Mouse (Mus musculus) adrenal gland, postnatal 4 days (tissue): Measurements from ENCODE around the gene Tlcd1. TPM values are rescaled to one million over a fixed set of nuclear protein-coding genes. Genes with fewer than 3 reads are reported as not detected.

Experiments used
- DNase-seq, 2 experiments: peaks; one replicate each; pipeline ENCODE4 v3.0.0; 2021 to 2022; ENCODE audit warnings: low spot score in 2 of 2, mixed read lengths in 2 of 2
- total RNA-seq, 2 experiments: library from RNA; stranded (reverse); gene quantifications; 2 replicates each; pipeline ENCODE4 v1.2.3; 2021

Gene Tlcd1
- total RNA-seq, 2 experiments from 2014 or later: 45.2 to 46.9 TPM

DNA sequence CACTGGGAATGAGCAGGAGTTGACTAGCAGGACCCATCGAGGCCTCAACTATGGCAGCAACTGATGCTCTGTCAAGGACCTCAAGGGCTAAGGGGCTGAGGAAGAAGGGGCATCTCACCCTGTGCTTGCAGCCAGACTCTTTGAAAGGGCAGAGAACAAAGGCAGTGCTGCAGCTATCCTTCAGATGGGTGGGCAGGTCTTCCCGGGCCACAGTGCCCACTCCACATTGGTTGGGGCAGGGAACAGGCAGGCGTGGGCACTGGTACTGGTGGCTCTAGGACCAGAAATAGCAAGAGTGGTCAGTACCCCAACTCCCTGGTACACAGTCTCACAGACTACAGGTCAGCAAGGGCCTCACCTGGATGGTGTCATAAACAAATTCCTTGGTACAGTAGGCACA lies 15.8 kb upstream of the Tlcd1 start:
- no peak for DNase-seq

DNA sequence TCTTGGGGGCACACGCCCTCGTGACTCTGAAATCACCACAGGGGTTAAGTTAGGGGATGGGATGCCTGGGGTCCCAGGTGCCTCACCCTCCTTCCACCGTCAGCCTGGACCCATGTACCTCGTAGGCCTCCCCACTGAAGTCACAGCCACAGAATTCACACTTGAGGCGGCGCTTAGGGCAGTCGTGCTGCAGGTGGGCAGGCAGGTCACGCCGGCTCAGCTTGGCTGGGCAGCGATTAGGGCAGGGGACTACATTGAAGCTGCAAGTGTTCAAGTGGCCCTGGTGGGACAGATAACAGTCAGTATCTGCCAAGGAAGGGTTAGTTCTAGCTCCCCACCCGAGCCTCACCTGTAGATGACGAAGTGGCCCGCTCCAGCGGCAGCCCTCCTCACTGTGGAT lies 15.3 kb upstream of the Tlcd1 start:
- DNase-seq: no peak

DNA sequence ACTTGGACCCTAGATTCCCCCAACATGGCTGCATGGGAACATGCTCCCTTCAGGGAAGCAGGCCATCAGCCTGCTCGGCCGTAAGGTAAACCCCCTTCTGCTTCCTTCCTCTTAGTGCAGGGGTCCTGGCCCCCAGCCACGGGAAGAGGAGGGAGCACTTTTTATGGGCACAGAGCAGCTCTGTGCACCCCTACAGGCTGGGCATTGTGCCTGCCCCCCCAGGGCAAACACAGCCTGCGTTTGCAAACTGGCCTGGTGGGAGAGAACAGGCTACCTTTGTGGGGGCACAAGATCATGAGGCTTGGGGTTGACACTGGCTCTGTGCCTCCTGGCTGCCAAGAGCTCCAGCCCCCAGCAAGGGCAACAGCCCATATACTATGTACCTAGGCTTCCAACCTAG lies 14.5 kb upstream of the Tlcd1 start:
- DNase-seq: no peak

DNA sequence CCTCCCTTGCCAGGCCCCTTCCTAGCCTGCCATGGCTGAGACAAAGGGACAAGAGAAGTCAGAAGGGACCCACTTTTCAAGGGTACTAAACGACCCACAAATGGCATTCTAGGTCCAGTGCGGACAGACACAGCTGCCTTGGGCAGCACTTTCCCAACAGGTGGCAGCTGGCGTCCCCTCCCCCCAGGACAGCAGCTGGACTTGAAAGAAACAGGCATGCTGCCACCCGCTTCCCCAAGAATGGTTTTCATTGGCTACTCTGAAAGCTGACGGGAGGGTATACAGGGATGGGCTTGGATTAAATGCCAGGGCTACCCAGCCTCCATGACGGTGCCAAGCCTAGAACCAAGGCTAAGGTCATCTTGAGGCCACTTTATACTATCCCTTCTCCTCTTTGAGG lies 14.0 kb upstream of the Tlcd1 start:
- DNase-seq: no peak

DNA sequence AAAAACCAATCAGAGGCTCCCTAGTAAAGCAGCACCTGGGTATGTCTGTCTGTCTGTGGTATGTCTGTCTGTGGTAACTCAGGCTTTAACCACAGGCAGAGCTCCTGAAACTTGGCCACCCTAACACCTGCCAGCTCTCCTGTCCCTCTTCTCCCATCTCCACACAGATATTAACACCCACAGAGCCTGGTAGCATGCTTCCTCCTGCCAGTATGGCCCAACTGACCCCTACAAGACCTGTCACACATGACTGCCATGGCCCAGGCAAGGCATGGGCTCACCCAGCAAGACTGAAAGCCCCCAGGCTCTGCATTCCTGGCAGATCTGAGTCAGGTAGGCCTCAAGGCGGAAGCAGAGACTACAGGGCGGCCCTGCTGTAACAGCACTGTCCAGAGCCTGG lies 13.5 kb upstream of the Tlcd1 start:
- no peak for DNase-seq

DNA sequence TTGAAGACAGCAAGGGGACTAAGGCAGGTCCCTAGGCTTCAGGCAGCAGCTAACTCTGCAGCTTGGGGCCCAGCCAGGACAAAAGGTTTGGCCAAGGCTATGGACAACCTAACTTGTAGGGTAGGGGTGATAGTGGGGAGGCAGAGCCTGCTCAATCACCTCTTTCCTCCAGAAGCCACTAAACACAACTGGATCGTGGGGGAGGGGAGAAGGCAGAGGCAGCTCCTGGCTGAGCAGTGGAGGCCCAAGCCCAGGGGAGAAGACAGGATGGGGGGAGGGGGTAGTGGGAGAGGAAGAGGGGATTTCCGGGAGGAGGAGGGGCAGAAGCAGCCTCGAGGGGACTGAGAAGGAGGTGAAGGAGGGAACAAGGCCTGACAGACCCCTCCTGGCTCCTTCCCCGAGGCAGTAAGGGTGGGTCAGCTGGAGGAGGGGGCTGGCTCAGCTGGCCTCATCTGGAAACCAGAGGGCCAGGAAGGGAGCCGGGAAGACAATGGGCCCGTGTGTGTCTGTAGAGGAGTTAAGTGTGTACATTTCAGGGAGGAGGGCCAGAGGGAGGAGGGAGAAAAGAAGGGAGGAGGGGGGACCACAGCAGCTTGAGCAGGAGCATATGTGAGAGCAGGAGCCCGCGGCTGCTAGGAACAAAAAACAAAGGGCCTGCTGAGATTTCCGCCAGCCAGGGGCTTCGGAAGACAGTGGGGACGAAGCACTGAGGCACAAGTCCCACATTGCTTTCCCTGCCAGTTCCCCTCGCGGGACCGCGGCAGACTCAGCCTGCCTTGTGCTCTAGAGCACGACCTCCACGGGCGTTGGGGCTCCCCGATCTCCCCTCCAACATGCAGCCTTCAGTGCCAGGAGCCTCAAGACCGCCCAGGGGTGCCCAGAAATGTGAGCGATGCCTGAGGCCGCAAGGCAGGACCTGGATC lies 12.6 kb upstream of the Tlcd1 start:
- DNase-seq: no peak

DNA sequence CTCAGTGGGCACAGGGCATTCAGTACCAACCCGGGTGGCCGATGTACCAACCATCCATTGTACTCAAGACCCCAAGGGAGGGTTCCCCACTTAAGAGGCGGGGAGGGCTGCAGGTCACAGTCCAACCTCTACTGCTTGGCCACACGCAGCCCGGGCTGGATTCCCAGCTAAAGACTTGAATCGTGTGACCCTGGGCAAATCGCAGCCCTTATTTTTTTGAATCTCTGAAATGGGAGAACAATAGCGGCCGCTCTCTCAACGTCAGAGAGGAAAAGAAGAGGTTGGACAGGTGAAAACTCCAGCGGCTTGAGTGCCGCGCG lies 11.9 kb upstream of the Tlcd1 start:
- no peak for DNase-seq

DNA sequence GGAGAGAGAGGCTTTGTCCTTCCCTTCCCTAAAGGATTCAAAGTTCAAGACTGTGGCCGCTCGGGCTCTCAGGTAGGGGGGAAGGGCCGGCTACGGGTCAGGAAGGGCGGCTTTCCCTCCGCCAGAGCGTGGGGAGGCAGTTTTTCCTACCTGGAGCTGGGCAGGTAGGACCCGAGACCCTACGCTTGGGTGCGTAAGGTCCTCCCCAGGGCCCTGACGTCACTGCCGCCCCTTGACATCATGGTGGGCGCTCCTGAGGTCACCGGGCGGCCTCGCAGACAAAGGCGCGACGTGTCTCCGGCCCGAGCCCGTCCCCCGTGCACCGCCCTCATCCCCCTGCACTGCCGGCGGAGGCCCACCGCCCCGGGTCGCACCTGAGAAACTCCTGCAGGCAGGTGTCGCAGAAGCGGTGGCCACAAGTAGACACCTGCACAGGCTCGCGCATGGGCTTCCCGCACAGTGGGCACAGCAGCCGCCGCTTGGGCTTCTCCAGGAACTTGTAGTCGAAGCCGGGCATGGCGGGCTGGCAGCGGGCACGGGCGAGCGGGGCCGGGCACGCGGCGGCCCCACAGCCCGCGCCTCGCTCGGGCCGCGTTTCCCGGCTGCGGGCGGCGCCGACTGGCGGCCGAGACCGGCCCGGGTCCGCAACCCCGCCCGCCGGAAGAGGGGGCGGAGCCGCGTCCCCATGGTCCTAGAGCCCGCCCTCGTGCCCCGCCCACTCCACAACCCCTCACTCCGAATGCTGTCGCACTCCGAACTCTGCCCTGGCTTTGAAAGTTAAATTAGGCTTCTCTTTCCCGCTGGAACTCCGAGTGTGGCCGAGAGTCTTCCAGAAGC lies 11.4 kb upstream of the Tlcd1 start, which contains the start of gene Traf4:
Traf4 (minus strand) TSS at position 666 of the 837 bp plus-strand sequence.
- peak; percentile 54 to 62 for DNase-seq

DNA sequence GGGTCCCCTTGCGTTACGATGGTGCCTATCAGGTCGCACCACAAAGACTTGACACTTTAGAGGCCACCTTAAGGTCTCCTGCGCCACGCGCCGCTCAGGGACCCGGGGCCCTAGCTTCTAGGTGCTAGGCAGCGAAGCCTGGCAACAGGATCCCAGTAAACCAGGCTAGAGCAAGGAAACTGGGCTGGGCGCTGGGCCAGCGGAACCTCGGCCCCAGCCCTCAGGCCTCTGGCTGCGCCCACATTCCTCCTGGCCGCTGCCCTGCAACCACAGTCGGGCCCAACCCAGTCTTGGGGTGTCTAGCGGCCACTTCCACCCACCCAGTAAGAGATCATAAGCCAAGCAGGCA lies 10.8 kb upstream of the Tlcd1 start:
- DNase-seq: no peak

DNA sequence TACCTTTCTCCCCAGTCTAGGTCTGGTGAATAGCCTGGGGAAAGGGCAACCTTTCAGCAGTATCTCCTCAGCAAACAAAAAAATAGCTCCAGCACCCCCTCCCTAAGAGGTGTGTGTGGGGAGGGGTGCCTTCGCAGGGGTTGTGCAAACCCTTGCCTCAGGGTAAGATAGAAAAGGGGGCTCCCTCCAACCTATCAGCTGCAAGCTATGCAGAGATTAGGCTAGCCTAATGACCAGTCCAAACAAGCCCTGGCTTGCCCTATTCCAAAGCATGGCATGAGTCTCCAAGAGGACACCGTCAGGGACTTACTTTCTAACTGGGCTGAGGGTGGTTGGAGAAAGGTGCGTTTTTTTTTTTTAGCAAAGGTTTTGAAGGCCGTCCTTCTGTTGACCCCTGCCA lies 10.3 kb upstream of the Tlcd1 start:
- DNase-seq: no peak

DNA sequence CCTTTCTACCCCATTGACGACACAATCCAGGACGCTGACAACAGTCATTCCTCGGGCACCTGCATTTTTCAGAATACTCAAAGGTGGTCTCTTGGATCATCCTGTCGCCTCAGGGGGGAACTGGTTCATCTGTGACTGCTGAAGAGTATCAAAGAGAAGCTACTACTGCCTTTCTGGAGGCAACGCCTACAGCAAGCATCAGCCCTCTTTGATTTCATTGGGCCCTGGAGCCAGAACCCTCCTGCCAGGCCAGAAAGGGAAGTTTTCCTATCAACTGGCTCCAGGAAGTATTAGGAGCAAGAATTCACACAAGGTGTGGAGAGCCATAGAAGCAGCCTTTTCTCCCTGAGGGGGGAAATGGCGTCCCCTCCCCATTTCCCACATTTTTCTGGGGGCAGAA lies 9.9 kb upstream of the Tlcd1 start:
- no peak for DNase-seq

DNA sequence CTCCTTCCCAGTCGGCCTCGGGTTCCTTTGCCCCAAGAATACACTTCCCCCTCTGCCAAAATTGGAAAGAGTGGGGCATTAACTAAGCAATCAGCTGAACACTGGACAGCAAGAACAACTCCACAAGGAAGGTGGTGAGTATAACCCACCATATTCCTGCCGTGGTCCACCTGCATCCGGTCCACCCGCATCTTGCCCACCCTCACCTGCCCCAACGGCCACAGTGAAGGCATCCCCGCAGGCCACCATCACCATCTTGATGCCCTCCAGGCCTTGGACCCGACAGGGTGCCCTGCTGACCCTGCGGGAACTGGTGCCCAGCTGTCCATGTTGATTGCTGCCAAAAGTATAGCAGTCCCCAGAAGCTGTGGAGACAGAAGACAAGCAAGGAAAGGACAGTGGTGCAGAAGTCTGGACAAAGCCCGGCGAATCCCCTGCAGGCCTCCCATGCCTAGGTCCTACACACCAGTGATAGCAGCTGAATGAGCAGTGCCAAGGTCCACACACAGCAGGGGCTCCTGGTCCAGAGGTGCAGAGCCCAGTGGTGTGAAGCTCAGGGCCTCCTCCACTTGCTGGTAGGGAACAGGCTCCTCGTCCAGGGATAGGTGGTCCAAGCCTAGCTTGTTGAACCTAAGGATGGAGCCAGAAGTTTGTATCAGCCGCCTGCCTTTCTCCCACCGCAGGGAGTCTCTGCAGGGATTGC lies 9.1 kb upstream of the Tlcd1 start:
- DNase-seq: no peak

DNA sequence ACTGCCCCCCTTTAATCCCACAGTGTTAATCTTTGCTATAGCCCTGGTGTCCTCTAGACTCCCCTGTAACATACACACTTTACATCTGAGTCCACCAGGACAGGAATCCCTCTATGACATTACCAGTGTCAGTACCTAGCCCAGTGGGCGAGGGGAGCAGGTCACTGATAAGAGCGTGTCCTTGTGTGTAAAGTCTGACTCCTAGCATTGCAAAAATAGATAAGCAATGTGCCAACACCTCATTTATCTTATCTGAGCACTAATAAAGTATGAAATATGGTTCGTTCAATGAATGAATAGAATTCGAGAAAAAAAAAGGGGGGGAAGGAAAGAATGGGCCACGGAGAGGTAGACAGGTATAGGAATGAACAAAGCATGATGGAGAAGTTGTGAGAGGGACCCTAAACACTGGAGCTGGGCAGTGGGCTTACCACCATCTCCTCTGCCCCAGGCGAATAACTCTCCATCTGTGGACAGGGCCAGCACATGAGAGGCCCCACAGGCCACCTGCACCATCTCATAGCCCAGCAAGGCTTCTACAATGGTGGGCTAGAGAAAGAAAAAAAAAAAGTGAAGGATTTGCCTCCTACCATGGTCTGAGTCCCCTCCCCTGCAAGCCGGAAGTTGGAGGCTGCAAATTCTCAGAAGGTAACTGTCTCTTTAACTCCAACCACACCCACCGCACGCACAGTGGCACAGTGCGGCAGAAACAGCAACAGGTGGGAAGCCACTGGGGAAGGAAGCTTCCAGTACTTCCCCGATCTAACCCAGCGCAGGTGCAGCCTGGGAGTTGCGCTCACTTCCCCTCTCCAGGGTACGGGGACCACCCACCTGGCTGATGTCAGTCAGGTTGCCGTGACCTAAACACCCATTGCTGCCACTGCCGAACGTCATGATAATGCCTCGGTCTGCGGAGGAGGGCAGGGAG lies 7.7 kb upstream of the Tlcd1 start:
- DNase-seq: no peak

DNA sequence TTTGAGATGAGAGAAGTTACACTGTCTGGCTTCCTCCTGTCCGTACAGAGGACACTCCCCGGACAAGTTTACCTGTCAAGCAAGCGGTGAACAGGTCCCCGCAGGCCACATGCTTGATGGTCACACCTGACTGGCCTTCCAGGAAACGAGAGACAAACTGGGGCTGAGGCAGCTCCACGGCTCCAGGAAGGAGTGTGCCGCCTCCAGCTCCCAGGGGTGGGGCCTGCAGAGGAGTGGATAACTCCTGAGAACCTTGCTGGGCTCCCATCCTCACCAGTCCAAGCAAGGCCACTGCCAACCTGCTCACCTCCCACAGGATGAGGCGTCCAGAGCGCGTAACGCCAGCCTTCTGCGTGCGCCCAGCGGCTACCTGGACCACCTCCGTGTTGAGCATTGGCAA lies 6.2 kb upstream of the Tlcd1 start:
- no peak for DNase-seq

DNA sequence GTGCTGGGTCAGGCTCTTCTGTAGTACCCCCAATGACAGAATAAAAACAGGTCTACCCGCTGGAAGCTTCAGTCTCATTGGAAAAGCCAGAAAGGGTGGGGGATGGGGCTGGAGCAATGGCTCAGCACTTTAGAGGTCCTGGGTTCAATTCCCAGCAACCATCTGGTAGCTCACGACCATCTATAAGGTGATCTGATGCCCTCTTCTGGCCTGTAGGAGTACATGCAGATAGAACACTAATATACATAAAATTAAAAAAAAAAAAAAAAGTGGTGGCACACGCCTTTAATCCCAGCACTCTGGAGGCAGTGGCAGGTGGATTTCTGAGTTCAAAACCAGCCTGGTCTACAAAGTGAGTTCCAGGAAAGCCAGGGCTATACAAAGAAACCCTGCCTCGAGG lies 5.2 kb upstream of the Tlcd1 start:
- DNase-seq: no peak

DNA sequence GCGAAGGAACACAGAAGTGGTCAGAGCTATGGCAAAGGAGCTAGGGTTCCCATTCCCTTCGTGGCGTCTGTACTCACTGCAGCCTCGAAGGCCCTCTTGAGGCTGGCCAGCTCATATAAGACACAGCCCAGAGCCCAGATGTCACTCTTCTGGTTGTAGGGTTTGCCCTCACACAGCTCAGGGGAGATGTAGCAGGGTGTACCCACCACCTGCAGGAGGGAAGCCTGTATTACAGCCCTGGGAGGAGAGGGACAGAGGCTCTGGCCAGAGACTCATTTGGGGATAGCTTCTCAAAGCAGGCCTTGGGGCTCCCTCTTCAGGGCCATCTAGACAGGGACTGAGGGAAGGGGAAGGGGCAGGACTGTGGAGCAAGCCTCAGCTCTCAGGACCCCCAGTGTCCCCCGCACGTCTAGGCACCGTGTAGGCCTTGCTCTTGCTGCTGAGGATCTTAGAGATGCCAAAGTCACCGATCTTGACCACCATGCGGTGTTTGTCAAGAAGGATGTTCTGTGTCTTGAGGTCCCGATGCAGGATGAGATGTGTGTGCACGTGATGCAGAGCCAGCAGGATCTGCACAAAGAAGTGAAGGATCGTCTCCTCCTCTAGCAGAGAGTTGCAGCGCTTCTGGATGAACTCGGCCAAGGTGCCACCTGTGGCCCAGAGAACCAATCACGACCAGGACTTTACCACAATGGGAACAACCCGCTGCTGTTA lies 4.3 kb upstream of the Tlcd1 start:
- no peak for DNase-seq

DNA sequence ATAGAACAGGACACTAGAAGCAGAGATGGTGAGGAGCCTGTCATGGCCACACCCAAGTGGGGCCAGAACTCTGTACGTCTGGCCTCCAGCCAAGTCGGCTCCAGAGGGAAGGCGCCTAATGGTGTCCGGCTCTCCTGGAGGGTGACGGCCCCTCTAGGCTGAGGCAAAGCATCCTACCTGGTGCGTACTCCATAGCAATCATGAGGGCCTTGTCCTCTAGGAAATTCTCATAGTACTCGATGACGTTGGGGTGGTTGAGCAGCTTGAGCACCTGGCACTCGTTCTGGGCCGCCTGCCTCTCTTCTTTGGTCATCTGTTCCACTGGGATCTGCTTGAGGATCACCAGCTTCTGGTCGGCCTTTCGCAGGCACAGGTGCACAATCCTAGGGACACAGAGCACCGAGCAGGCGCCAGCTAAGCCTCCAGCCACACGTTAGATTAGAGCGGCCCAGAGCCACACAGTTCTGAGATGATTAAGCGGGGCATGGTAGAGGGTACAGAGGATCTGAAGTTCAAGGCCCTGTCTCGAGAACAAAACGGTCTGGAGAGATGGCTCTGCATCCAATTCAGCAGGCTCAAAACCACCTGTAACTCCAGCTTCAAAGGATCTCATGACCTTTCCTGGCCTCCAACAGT lies 3.6 kb upstream of the Tlcd1 start:
- DNase-seq: no peak

DNA sequence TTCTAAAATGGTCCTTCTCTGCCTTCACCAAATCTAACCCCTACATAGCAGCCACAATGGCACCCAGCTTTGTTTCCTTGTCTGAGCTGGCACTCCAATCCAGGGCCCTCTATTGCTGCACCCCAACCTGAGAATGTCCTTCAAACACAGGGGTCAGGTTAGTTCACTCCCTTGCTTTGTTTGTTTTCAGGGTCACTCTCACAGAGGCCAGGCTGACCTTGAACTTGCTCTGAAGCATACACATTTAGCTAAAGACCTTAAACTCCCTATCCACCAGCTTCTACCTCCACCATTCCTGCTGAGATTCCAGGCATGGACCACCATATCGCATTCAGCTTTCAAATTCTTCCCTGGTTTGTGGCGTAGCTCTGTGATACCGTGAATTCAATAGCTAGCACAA lies 2.0 kb upstream of the Tlcd1 start:
- no peak for DNase-seq

DNA sequence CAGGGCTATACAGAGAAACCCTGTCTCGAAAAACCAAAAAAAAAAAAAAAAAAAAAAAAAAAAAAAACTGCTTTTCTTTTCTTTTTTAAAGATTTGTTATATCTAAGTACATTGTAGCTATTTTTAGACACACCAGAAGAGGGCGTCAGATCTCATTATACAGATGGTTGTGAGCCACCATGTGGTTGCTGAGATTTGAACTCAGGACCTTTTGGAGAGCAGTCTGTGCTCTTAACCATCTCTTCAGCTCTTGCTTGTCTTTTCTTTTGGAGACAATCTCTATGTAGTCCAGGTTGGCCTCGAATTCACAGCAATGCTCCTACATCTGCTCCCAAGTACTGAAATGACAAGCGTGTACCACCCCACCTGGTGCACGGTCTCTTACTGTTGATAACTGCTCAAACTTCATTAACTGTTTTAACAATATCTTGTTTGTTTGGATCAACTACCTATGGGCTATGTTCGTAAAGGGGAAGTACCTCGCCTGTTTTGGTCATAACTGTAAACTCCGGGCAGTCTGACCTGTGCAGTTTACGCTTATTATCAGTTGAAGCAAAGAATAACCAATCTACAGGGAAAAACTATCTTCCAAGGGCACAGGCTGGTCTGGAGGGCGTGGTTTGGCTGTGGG lies 625 bp upstream of the Tlcd1 start:
- no peak for DNase-seq
